Mouse (Mus musculus) spleen, adult 2 months (tissue): ENCODE measurements around the gene I830077J02Rik.

Experiments
- CTCF ChIP-seq: fragments of 200-500 bp; IDR thresholded peaks from 2 replicates; pipeline ENCODE4 v1.5.1; 2011; ENCODE audit warnings: mild to moderate bottlenecking, inconsistent platforms; ENCODE audit not compliant: insufficient read depth, insufficient read length, insufficient replicate concordance; ENCODE audit errors: extremely low read depth
- POLR2A ChIP-seq: fragments of 200-500 bp; IDR thresholded peaks from 2 replicates; pipeline ENCODE4 v1.6.1; 2011; ENCODE audit warnings: low read depth, low read length, inconsistent platforms

DNA sequence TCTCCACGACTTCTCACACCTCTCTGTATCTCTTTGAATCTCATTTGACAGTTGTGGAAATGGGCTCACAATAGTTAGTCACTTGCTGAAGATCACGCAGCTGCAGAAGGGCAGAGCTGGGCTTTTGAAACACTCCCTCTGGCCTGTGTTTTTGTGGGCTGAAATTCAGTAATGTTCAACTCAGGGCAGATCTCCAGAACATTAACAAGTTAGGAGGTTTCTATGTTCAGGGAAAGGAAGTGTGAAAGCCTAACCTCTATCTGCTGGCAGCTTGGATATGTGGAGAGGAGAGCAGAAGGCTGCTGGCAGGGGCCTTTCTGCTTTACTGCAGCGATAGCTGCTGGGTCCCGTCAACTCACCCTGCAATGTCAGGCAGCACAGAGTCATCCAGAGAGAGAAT lies 42.2 kb downstream of the I830077J02Rik start:
- TF ChIP-seq POLR2A = no peak
- TF ChIP-seq CTCF = no peak
